Mouse (Mus musculus): ENCODE measurements at regions not wholly inside any gene's neighbourhood (a gene's known extent, or its start where the extent isn't known, plus 50 kb on each side); places are given as distances from the start of the nearest gene placed in this dataset.

DNA sequence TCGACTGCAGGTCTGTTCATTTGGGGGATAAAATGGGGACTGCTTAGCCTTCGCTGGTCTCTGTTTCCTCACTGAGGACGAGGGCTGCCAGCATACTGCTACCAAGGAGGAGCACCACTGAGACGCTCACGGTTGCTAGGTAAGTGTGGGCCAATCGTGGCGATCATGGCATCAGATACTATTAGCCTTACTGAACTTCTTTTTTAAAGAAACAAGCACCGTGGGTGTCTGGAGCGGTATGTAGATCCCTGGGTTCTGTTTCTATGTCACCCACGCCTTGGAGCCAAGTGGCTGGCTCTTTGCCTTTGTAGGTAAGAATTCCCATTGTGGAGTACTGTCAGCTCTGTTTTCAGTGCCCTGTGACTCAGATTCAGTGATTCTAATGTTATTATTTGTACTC lies 172.1 kb upstream of the Arid2 start:
- no peak overlapping the region for H3K27ac ChIP-seq (ENCODE audit: control insufficient read depth, low read depth, low read length)
- H3K4me1 ChIP-seq (ENCODE audit: control insufficient read depth in 1 of 2, insufficient read depth in 2 of 2, low read length in 2 of 2), result no peaks in the 10 kb centered on the region
- H3K79me2 ChIP-seq (ENCODE audit: control insufficient read depth, insufficient read depth, low read length, poor library complexity), result no peaks in the 10 kb centered on the region
- H3K36me3 ChIP-seq (ENCODE audit: control insufficient read depth in 1 of 2, insufficient read depth in 2 of 2, low read length in 2 of 2), result no peaks in the 10 kb centered on the region
- no peaks in the 10 kb centered on the region for H3K9me3 ChIP-seq (replicated peaks; ENCODE audit: insufficient read depth, low read length)
- TF ChIP-seq ZKSCAN1 (IDR thresholded peaks at IDR 0.05; ENCODE audit: low read depth, low read length) (no peak), ZNF384 (IDR thresholded peaks at IDR 0.05; ENCODE audit: low read depth, low read length) (no peak), ZMIZ1 (IDR thresholded peaks at IDR 0.05; ENCODE audit: low read depth, low read length) (no peak), TAL1 (IDR thresholded peaks at IDR 0.05; ENCODE audit: low read length) (no peak)
- no peak overlapping the region for H3K4me3 ChIP-seq (ENCODE audit: control insufficient read depth in 1 of 2, insufficient read depth in 1 of 2, low read depth in 2 of 2, low read length in 2 of 2)
- H3K9ac ChIP-seq (ENCODE audit: control insufficient read depth, low read depth, low read length, poor library complexity, severe bottlenecking), result no peak overlapping the region
- peaks cover 0 to 4% of the 10 kb centered on the region in 2 experiments; a peak in 3 of 4 replicates for H3K27me3 ChIP-seq (ENCODE audit: control insufficient read depth in 1 of 2, insufficient read depth in 2 of 2, low read length in 2 of 2)
- no peak for DNase-seq (ENCODE audit: low read depth, low spot score)

GRCm38 (mm10) chr15:96119240-96119639 lies 168.1 kb upstream of the Arid2 start:
- Histone ChIP-seq H3K79me2 (ENCODE audit: control insufficient read depth, insufficient read depth, low read length, poor library complexity) (no peaks in the 10 kb centered on the region), H3K4me1 (ENCODE audit: control insufficient read depth in 1 of 2, insufficient read depth in 2 of 2, low read length in 2 of 2) (no peaks in the 10 kb centered on the region), H3K4me3 (ENCODE audit: control insufficient read depth in 1 of 2, insufficient read depth in 1 of 2, low read depth in 2 of 2, low read length in 2 of 2) (no peak overlapping the region), H3K27ac (ENCODE audit: control insufficient read depth, low read depth, low read length) (no peak overlapping the region), H3K9me3 (replicated peaks; ENCODE audit: insufficient read depth, low read length) (no peaks in the 10 kb centered on the region), H3K27me3 (ENCODE audit: control insufficient read depth in 1 of 2, insufficient read depth in 2 of 2, low read length in 2 of 2) (no peaks in the 10 kb centered on the region), H3K9ac (ENCODE audit: control insufficient read depth, low read depth, low read length, poor library complexity, severe bottlenecking) (no peak overlapping the region), H3K36me3 (ENCODE audit: control insufficient read depth in 1 of 2, insufficient read depth in 2 of 2, low read length in 2 of 2) (no peaks in the 10 kb centered on the region)
- DNase-seq (ENCODE audit: low read depth, low spot score), result no peak
- no peak for TF ChIP-seq ZNF384 (IDR thresholded peaks at IDR 0.05; ENCODE audit: low read depth, low read length)
- TF ChIP-seq ETS1 (IDR thresholded peaks at IDR 0.05; ENCODE audit: low read depth, low read length), result no peak
- no peak for TF ChIP-seq MAZ (IDR thresholded peaks at IDR 0.05; ENCODE audit: low read depth, low read length)

DNA sequence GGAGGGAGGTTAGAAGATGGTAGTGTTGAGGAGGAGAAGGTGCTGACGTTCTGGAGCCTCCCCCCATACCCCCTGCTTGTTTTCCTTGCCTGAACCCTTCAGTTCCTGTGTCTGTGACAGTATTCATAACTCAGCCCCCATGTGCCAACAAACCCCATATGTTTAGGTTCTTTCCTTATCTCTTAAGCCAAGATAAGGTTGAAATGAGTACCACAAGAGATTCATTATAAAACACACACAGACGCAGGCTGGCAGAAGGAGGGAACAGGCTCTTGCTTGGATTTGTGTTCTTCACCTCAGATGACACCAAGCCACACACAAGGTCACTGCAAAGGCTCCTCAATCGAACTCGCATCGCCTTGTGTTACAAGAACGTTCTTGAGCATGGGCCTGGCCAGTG lies 162.9 kb upstream of the Arid2 start:
- DNase-seq (ENCODE audit: low read depth, low spot score), result no peak
- TF ChIP-seq TBP (IDR thresholded peaks at IDR 0.05; ENCODE audit: low read depth, low read length) (no peak), ETS1 (IDR thresholded peaks at IDR 0.05; ENCODE audit: low read depth, low read length) (no peak), BHLHE40 (IDR thresholded peaks at IDR 0.05; ENCODE audit: borderline replicate concordance, low read depth, low read length) (no peak), CHD2 (IDR thresholded peaks at IDR 0.05; ENCODE audit: low read length) (no peak), HCFC1 (IDR thresholded peaks at IDR 0.05; ENCODE audit: low read depth, low read length) (no peak), GATA1 (IDR thresholded peaks at IDR 0.05; ENCODE audit: low read depth, low read length) (no peak)
- H3K9me3 ChIP-seq (replicated peaks; ENCODE audit: insufficient read depth, low read length), result no peaks in the 10 kb centered on the region

More for the DNA sequence above, 162.9 kb upstream of the Arid2 start:
- Histone ChIP-seq H3K4me3 (ENCODE audit: control insufficient read depth in 1 of 2, insufficient read depth in 1 of 2, low read depth in 2 of 2, low read length in 2 of 2) (no peak overlapping the region), H3K9ac (ENCODE audit: control insufficient read depth, low read depth, low read length, poor library complexity, severe bottlenecking) (no peak overlapping the region), H3K27ac (ENCODE audit: control insufficient read depth, low read depth, low read length) (no peak overlapping the region), H3K27me3 (ENCODE audit: control insufficient read depth in 1 of 2, insufficient read depth in 2 of 2, low read length in 2 of 2) (no peaks in the 10 kb centered on the region; a peak in 1 of 4 replicates), H3K4me1 (ENCODE audit: control insufficient read depth in 1 of 2, insufficient read depth in 2 of 2, low read length in 2 of 2) (no peaks in the 10 kb centered on the region), H3K79me2 (ENCODE audit: control insufficient read depth, insufficient read depth, low read length, poor library complexity) (no peaks in the 10 kb centered on the region), H3K36me3 (ENCODE audit: control insufficient read depth in 1 of 2, insufficient read depth in 2 of 2, low read length in 2 of 2) (no peaks in the 10 kb centered on the region)

Measured in MEL (cell line).